Mouse (Mus musculus): ENCODE results near the gene Cpeb3.

DNA sequence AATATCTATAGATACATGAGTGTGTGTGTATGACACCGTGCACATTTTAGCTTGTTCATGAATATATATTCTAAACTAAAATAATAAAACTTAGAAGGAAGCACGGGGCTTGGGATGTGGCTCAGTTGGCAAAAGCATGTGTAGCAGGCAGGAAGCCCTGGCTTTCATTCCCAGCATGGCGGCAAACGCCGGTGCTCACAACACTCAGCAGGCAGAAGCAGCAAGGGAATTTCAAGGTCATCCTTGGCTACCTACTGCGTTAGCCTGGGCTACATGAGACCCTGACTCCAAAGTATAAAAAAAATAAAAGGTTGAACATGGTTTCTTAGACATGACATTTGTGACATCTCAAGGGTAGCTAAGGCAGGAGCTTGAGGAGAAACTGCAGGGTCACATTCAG lies 191.5 kb downstream of the Cpeb3 start:
- TF ChIP-seq POLR2A (IDR thresholded peaks at IDR 0.05; ENCODE audit: insufficient read depth, low read length), result no peak
- no peak for TF ChIP-seq CTCF (IDR thresholded peaks at IDR 0.05; ENCODE audit: low read depth, low read length)
